In genomic region chr1:134103861-134104260, GRCm38 (mm10) we compare ENCODE assay signal across 9 mouse cellular contexts. TPM values are rescaled to one million over a fixed set of nuclear protein-coding genes. Genes with fewer than 3 reads are reported as not detected.
DNase-seq lines count a peak whose midpoint lies in the region; ATAC-seq lines count a peak whose summit lies in the region.
"Had no signal": no experiment of that assay in that cellular context is flagged by ENCODE, and none has a peak within 500 bp of the region (broad histone marks: within the 10 kb centered on the region; RNA-seq: fewer than 3 reads in every experiment).

No protein-coding gene starts in this region.

- H3K36me3 ChIP-seq in embryonic facial prominence, embryonic 13.5 days, result no peaks in the 10 kb centered on the region
- H3K36me3 ChIP-seq in limb, embryonic 10.5 days, result no peaks in the 10 kb centered on the region

- H3K4me3 ChIP-seq in embryonic facial prominence, embryonic 13.5 days, result no peak overlapping the region
- no peak overlapping the region for H3K4me3 ChIP-seq in limb, embryonic 10.5 days

- peaks cover 21% of the 10 kb centered on the region for H3K4me1 ChIP-seq in embryonic facial prominence, embryonic 13.5 days
- H3K4me1 ChIP-seq in limb, embryonic 10.5 days, result peaks cover 10% of the 10 kb centered on the region

- ATAC-seq in embryonic facial prominence, embryonic 13.5 days (ENCODE audit: insufficient number of reproducible peaks, insufficient read depth, low FRiP score, low TSS enrichment, low read depth), result no peak

- H3K27ac ChIP-seq in embryonic facial prominence, embryonic 13.5 days, result peak overlapping the region; percentile 70
- H3K27ac ChIP-seq in limb, embryonic 10.5 days, result 0 out of 2 replicates have a peak overlapping the region, but pooled peaks have one; percentile 20
- H3K27ac ChIP-seq: liver, embryonic 14.5 days had no signal

- 60% methylated on average over 5 of the region's 5 CpGs for WGBS in embryonic facial prominence, embryonic 13.5 days
- WGBS in limb, embryonic 10.5 days, result 81% methylated on average over 5 of the region's 5 CpGs

- H3K4me2 ChIP-seq in embryonic facial prominence, embryonic 13.5 days, result no peak overlapping the region

- H3K27me3 ChIP-seq in embryonic facial prominence, embryonic 13.5 days, result no peaks in the 10 kb centered on the region
- H3K27me3 ChIP-seq in limb, embryonic 10.5 days (ENCODE audit: low read depth, poor library complexity, severe bottlenecking), result peaks cover 12% of the 10 kb centered on the region

- H3K9ac ChIP-seq in embryonic facial prominence, embryonic 13.5 days, result no peak overlapping the region
- H3K9ac ChIP-seq: liver, embryonic 14.5 days had no signal

- no peaks in the 10 kb centered on the region for H3K9me3 ChIP-seq in embryonic facial prominence, embryonic 13.5 days
- H3K9me3 ChIP-seq in limb, embryonic 10.5 days (replicated peaks), result no peaks in the 10 kb centered on the region

- peak; percentile 44 to 56 for DNase-seq in kidney, postnatal 36 days
- no peak for DNase-seq in kidney, postnatal 4 days
- DNase-seq in ZHBTc4 (ENCODE audit: low read depth, low spot score), result peak; percentile 25
- no peak for DNase-seq in limb, embryonic 10.5 days (ENCODE audit: low spot score)
- DNase-seq in layer of hippocampus, postnatal 36 days, result no peak
- DNase-seq in urinary bladder, postnatal 4 days (ENCODE audit: low spot score in 2 of 2), result no peak
- DNase-seq: kidney, adult 8-10 months had no signal

RNA-seq across cellular contexts. Expression of gene Chit1, which starts 7.2 kb away (rescaled TPM):
- not detected in 2 replicates for polyA plus RNA-seq in embryonic facial prominence, embryonic 13.5 days (2015; fragmentation: Nextera tagmentation; extraction: Ambion mirVana)
- polyA plus RNA-seq in limb, embryonic 10.5 days (2016; fragmentation: Nextera tagmentation; extraction: Ambion mirVana), result not detected in 2 replicates
- not detected for total RNA-seq in layer of hippocampus, postnatal 36 days (2021)

RNA-seq across cellular contexts. Expression of gene Btg2, which starts 24.9 kb away (rescaled TPM):
- 21.2 and 24.2 TPM in 2 replicates for polyA plus RNA-seq in embryonic facial prominence, embryonic 13.5 days (2015; fragmentation: Nextera tagmentation; extraction: Ambion mirVana)
- 10.1 and 17.7 TPM in 2 replicates for polyA plus RNA-seq in limb, embryonic 10.5 days (2016; fragmentation: Nextera tagmentation; extraction: Ambion mirVana)
- 10 to 100 TPM; 18.7 to 18.9 TPM for total RNA-seq in layer of hippocampus, postnatal 36 days (2021)

Comparison
In these comparisons a context has a peak if more than half of its experiments do, and no peak if none do; other contexts are left out.
1. DNase-seq: peak in kidney, postnatal 36 days (2 of 2) and ZHBTc4 (single experiment); none in kidney, postnatal 4 days (0 of 2), limb, embryonic 10.5 days (single experiment), layer of hippocampus, postnatal 36 days (0 of 2) and urinary bladder, postnatal 4 days (0 of 2).